In genomic region chr1:171501636-171502080, GRCm38 (mm10) we compare ENCODE assay signal across 8 mouse cellular contexts. TPM values are rescaled to one million over a fixed set of nuclear protein-coding genes. Genes with fewer than 3 reads are reported as not detected.
DNase-seq lines count a peak whose midpoint lies in the region; ATAC-seq and TF ChIP-seq lines count a peak whose summit lies in the region.

No protein-coding gene starts in this region.

- peaks cover 10% of the 10 kb centered on the region for H3K4me1 ChIP-seq in forebrain, embryonic 12.5 days
- no peaks in the 10 kb centered on the region for H3K4me1 ChIP-seq in hindbrain, postnatal 0 days (ENCODE audit: insufficient read depth, low read length)
- H3K4me1 ChIP-seq in liver, embryonic 16.5 days (ENCODE audit: control insufficient read depth, low read depth, low read length), result peaks cover 10% of the 10 kb centered on the region

- no peak for TF ChIP-seq CTCF in Patski (IDR thresholded peaks at IDR 0.05)
- peak; percentile 76 for TF ChIP-seq CTCF in hindbrain, postnatal 0 days (IDR thresholded peaks at IDR 0.05; ENCODE audit: low read depth)

- H3K27me3 ChIP-seq in Patski, result no peaks in the 10 kb centered on the region
- no peaks in the 10 kb centered on the region for H3K27me3 ChIP-seq in forebrain, embryonic 12.5 days
- no peaks in the 10 kb centered on the region for H3K27me3 ChIP-seq in hindbrain, postnatal 0 days (ENCODE audit: insufficient read depth, low read length)
- H3K27me3 ChIP-seq in liver, embryonic 16.5 days (ENCODE audit: control insufficient read depth, insufficient read depth, low read depth, low read length), result no peaks in the 10 kb centered on the region

- peak; percentile 37 for ATAC-seq in Patski
- ATAC-seq in forebrain, embryonic 12.5 days (ENCODE audit: low FRiP score), result no peak
- ATAC-seq in hindbrain, postnatal 0 days, result no peak
- no peak for ATAC-seq in liver, embryonic 16.5 days (ENCODE audit: low read depth)

- POLR2A ChIA-PET in Patski (lab: Charles Lee), result interaction anchor here (0.6 kb wide), 1 partner anchor 138 kb away, joined by 3 read pairs; no protein-coding TSS in a partner anchor

- 6% methylated on average over 5 of the region's 5 CpGs for WGBS in forebrain, embryonic 12.5 days
- 5% methylated on average over 5 of the region's 5 CpGs for WGBS in hindbrain, postnatal 0 days
- 4% methylated on average over 5 of the region's 5 CpGs for WGBS in liver, embryonic 16.5 days (ENCODE audit: insufficient replicate concordance)

- peak overlapping the region; percentile 75 for H3K27ac ChIP-seq in forebrain, embryonic 12.5 days
- peak overlapping the region; percentile 49; the same call in 1 of the 2 replicates for H3K27ac ChIP-seq in hindbrain, postnatal 0 days
- 0 out of 2 replicates have a peak overlapping the region, but pooled peaks have one; percentile 9 for H3K27ac ChIP-seq in liver, embryonic 16.5 days (ENCODE audit: low read length)

- in situ Hi-C loops in Patski (cut with MboI; ENCODE audit: low pct_unique_long_range_greater_than_20kb), result no loop called here

- CTCF ChIA-PET in Patski (lab: Charles Lee), result interaction anchor here (0.8 to 2.0 kb wide), 8 partner anchors 11 to 173 kb away, joined by 3 to 8 read pairs (median 4); partner anchors contain the start of gene Dedd

- 0 out of 2 replicates have a peak overlapping the region, but pooled peaks have one; percentile 4 for H3K4me3 ChIP-seq in forebrain, embryonic 12.5 days (replicated peaks)
- H3K4me3 ChIP-seq in hindbrain, postnatal 0 days (ENCODE audit: low read length), result 0 out of 2 replicates have a peak overlapping the region, but pooled peaks have one; percentile 8
- H3K4me3 ChIP-seq in liver, embryonic 16.5 days (ENCODE audit: low read depth, low read length), result no peak overlapping the region

- peak; percentile 34 for DNase-seq in adrenal gland, postnatal 14 days
- no peak for DNase-seq in adrenal gland, adult 8-10 months
- no peak for DNase-seq in Patski (ENCODE audit: low read depth, low spot score)
- DNase-seq in hindbrain, postnatal 0 days (ENCODE audit: low spot score), result peak; percentile 72
- DNase-seq in retina, embryonic 14.5 days (ENCODE audit: low spot score), result peak; percentile 75
- DNase-seq in right cerebral cortex, postnatal 10 days (ENCODE audit: low spot score in 2 of 2), result no peak

- no peak overlapping the region for H3K9ac ChIP-seq in forebrain, embryonic 12.5 days
- no peak overlapping the region for H3K9ac ChIP-seq in hindbrain, postnatal 0 days (replicated peaks; ENCODE audit: low read length)
- no peak overlapping the region for H3K9ac ChIP-seq in liver, embryonic 16.5 days (ENCODE audit: low read depth, low read length)

- no peaks in the 10 kb centered on the region; the same call in 1 of the 2 replicates for H3K36me3 ChIP-seq in forebrain, embryonic 12.5 days (replicated peaks)
- H3K36me3 ChIP-seq in hindbrain, postnatal 0 days (ENCODE audit: insufficient read depth, low read length), result no peaks in the 10 kb centered on the region
- H3K36me3 ChIP-seq in liver, embryonic 16.5 days (ENCODE audit: control insufficient read depth, insufficient read depth), result no peaks in the 10 kb centered on the region

- no peaks in the 10 kb centered on the region for H3K9me3 ChIP-seq in forebrain, embryonic 12.5 days
- no peaks in the 10 kb centered on the region for H3K9me3 ChIP-seq in hindbrain, postnatal 0 days (ENCODE audit: low read length)
- H3K9me3 ChIP-seq in liver, embryonic 16.5 days (replicated peaks; ENCODE audit: control insufficient read depth, low read length), result no peaks in the 10 kb centered on the region

- H3K4me2 ChIP-seq in forebrain, embryonic 12.5 days, result peak overlapping the region; percentile 37; the same call in 1 of the 2 replicates
- H3K4me2 ChIP-seq in hindbrain, postnatal 0 days (ENCODE audit: low read depth, low read length), result peak overlapping the region; percentile 81
- H3K4me2 ChIP-seq in liver, embryonic 16.5 days (ENCODE audit: low read depth, low read length), result peak overlapping the region; percentile 43

RNA-seq across cellular contexts. Expression of gene Alyref2, which starts 1.6 kb away (rescaled TPM):
- 7.3 and 9.7 TPM in 2 replicates for total RNA-seq in adrenal gland, postnatal 14 days (2021)
- total RNA-seq in adrenal gland, adult 8-10 months (2022), result 1 to 10 TPM; 6.0 to 9.4 (median 7.0) TPM
- 5.5 TPM for polyA plus RNA-seq in Patski (2021)
- polyA plus RNA-seq in forebrain, embryonic 12.5 days (2016; fragmentation: Nextera tagmentation; extraction: Ambion mirVana), result 17.1 and 20.2 TPM in 2 replicates
- total RNA-seq in hindbrain, postnatal 0 days (2014; rRNA removed), result 10.1 and 10.4 TPM in 2 replicates
- 20.5 and 20.6 TPM in 2 replicates for polyA plus RNA-seq in hindbrain, postnatal 0 days (2015; fragmentation: Nextera tagmentation; extraction: Ambion mirVana)
- polyA plus RNA-seq in liver, embryonic 16.5 days (2015; fragmentation: Nextera tagmentation; extraction: Ambion mirVana), result 2.6 and 3.5 TPM in 2 replicates

RNA-seq across cellular contexts. Expression of gene Itln1, which starts 33.4 kb away (rescaled TPM):
- total RNA-seq in adrenal gland, postnatal 14 days (2021), result not detected in 2 replicates
- not detected for total RNA-seq in adrenal gland, adult 8-10 months (2022)
- polyA plus RNA-seq in Patski (2021), result 1.0 TPM
- polyA plus RNA-seq in forebrain, embryonic 12.5 days (2016; fragmentation: Nextera tagmentation; extraction: Ambion mirVana), result not detected in 2 replicates
- total RNA-seq in hindbrain, postnatal 0 days (2014; rRNA removed), result not detected in 2 replicates
- not detected in 2 replicates for polyA plus RNA-seq in hindbrain, postnatal 0 days (2015; fragmentation: Nextera tagmentation; extraction: Ambion mirVana)
- polyA plus RNA-seq in liver, embryonic 16.5 days (2015; fragmentation: Nextera tagmentation; extraction: Ambion mirVana), result not detected in 2 replicates

RNA-seq across cellular contexts. Expression of gene Cd244a, which starts 57.3 kb away (rescaled TPM):
- 0.48 and 1.3 TPM in 2 replicates for total RNA-seq in adrenal gland, postnatal 14 days (2021)
- total RNA-seq in adrenal gland, adult 8-10 months (2022), result 1 to 10 TPM in 2 of 4 experiments, under 1 TPM in 2; 0.71 to 1.3 (median 0.97) TPM
- polyA plus RNA-seq in Patski (2021), result not detected
- polyA plus RNA-seq in forebrain, embryonic 12.5 days (2016; fragmentation: Nextera tagmentation; extraction: Ambion mirVana), result not detected in 2 replicates
- 0.05 TPM in 1 of 2 replicates, not detected in the other for total RNA-seq in hindbrain, postnatal 0 days (2014; rRNA removed)
- polyA plus RNA-seq in hindbrain, postnatal 0 days (2015; fragmentation: Nextera tagmentation; extraction: Ambion mirVana), result not detected in 2 replicates
- 0.36 and 0.48 TPM in 2 replicates for polyA plus RNA-seq in liver, embryonic 16.5 days (2015; fragmentation: Nextera tagmentation; extraction: Ambion mirVana)

Comparison
In these comparisons a context has a peak if more than half of its experiments do, and no peak if none do; other contexts are left out.
1. DNase-seq: peak in adrenal gland, postnatal 14 days (single experiment), hindbrain, postnatal 0 days (single experiment) and retina, embryonic 14.5 days (single experiment); none in adrenal gland, adult 8-10 months (single experiment), Patski (single experiment) and right cerebral cortex, postnatal 10 days (0 of 2).
2. H3K27ac ChIP-seq: peak in every context shown above with its lines; median percentile 75 in forebrain, embryonic 12.5 days; 49 in hindbrain, postnatal 0 days; 9 in liver, embryonic 16.5 days.
3. Peak in every context shown above with its lines, with median percentiles within 50 percentile points of each other: H3K4me2 ChIP-seq.